Mouse (Mus musculus): ENCODE results near the gene Pfdn5.
A peak's percentile ranks its signal among the peaks of the same experiment; 100 is the strongest.
"Not testable (repeated sequence)": the region's sequence is repeated elsewhere in the genome, so short reads cannot be mapped to it uniquely, and the experiment has no call there.

The Pfdn5 gene

DNA sequence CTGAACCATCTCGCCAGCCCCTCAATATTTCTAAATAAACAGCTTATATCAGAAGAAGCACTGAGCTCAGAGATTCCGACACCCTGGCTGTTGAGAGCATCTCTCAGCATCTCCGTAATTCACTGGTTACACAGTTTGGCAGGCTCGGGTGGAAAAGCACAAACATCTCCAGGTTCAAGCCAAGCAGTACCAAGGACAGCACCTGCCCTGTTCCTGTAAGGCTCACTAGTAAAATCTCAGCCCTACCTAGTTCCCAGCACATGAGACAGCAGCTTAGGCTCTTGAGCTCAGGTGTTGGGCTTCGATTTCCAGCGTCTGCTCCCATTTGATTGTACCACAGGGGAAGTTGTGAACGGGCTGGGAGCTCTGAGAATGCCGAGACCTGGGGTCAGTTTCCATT lies 9.3 kb downstream of the Pfdn5 start:
- no peak for DNase-seq (ENCODE audit: low spot score)

DNA sequence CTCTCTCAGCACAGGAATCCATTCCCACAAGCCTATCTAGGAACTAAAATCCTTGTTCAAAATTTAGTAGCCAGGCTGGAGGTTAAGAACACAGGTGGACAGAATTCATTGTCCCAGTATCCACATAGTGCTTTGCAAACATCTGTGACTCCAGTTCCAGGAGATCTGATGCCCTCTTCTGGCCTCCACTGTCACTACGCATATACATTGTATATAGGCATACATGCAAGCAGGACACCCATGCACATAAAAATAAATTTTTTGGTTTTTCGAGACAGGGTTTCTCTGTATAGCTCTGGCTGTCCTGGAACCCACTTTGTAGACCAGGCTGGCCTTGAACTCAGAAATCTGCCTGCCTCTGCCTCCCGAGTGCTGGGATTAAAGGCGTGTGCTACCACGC lies 10.0 kb downstream of the Pfdn5 start:
- DNase-seq (ENCODE audit: low spot score): not testable (repeated sequence)

DNA sequence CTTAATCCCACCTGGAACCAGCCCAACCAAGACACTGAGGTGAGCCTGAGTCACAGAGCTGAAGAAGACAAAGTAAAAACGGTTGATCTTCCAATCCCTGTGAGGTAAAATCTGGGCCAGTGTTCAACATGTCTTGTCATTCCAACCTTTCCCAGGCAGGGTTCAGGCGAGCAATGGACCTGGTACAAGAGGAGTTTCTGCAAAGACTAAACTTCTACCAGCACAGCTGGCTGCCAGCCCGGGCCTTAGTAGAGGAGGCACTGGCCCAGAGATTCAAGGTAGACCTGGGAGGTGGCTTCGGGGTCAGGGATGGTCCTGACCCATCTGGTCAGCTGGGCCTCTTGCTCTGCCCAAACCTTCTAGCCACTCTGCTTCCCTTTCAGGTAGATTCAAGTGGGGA lies 11.0 kb downstream of the Pfdn5 start:
- no peak for DNase-seq (ENCODE audit: low spot score)

DNA sequence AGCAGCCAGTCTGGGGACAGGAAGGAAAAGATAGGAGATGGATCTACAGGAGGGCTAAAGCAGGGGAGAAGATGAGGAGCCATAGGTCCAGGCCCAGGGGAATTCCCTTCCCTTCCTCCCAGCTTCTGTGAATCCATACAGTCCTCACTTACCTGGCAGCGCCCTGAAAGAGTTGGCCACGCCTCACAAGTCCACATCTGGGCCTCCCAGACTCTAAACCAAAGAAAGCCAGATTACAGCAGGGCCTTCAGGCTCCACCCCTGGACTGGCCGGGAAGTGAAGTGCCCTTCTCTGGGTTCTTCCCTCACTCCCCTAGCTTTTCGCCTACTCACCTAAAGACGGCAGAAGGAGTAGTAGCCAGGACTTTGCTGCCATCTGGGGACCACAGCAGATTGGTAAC lies 13.7 kb downstream of the Pfdn5 start:
- DNase-seq (ENCODE audit: low spot score): no peak

DNA sequence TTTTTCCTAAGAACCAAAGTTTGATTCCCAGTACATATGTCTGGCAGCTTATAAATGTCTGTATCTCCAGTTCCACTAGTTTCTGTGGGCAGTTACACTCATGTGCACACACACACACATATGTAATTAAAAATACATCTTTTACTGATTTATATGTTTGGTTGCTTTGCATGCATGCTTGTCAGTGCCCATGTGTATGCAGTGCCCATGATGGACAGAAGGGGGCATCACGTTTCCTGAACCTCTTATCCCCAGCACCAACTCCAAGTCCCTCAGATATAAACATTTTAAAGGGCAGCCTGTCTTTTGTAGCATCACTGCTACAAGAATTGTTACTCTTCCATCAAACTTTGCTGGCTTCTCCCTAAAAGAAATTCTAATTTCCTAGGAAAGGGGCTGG lies 15.7 kb downstream of the Pfdn5 start:
- peak; percentile 65 for DNase-seq (ENCODE audit: low spot score)

DNA sequence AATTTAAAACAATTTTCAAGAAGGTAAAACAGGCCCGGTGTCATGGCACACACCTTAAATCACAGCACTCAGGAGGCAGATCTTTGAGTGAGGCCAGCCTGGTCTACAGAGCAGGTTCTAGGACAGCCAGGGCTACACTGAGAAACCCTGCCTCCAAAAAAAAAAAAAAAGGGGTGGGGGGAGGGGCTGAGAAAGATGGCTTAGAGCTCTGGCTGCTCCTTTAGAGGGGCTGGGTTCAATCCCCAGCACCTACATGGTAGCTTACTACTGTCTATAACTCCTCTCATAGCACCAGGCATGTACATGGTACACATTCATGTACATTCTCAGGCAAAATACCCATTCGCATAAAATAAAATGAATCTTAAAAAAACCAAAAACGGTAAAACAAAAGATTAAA lies 18.6 kb downstream of the Pfdn5 start:
- DNase-seq (ENCODE audit: low spot score): no peak

DNA sequence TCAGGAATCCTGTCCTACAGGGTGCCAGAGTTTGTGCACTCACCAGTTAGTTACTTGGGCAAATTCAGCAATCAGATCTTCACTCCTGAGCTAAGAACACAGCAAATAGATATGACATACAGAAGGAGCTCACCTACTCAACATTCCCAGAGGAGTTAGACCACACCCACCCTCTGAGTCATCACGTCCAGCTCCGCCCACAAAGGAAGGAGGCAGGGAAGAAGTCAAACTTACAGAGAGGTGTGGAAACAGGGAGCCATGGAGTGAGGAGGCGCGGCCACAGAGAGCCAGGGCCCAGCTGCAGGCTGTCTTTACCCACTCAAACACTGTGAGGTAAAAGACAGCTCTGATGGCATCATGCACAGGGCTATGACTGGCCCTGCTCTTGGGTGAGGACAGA lies 20.5 kb downstream of the Pfdn5 start:
- DNase-seq (ENCODE audit: low spot score): peak; percentile 48

DNA sequence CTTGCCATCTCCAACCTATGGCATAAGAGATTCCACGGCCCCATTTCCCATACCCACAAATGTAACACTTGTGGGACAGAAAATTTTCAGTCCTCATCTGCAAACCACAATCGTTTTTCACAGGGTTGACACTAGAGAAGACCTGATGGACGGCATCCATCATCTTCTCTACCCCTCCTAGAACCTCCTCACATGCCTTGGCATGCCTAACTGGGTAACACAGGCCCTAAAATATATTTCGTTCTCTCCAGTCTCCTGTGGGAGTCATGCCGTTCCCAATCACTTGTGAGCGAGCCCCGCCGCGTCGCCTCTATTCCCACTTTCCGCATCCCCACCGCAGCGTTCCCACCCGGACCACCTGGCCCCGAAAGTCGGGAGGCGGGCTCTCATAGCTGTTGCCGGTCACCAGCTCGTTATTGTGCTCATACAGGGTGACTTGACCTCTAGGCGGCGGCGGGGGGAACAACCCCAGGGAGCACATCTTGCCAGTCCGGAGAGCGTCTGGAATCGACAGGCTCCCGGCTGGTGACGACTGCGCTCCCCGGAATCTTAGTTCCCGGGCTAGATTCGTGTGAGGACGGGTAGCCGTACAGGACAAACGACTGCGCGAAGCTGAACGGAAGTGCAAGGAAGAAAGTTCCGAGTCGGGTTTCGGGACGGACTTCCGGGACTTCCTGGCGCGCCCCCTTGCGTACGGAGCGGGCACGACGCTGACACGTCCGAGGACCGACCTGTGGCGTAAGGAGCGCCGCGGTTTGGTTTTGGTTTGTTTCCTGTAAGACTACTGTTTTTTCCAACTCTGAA lies 24.4 kb downstream of the Pfdn5 start, which contains the start of gene Aaas:
TSS of gene Aaas (minus strand) at position 634 of the 804 bp plus-strand sequence.
- peak; percentile 97 for DNase-seq (ENCODE audit: low spot score)

DNA sequence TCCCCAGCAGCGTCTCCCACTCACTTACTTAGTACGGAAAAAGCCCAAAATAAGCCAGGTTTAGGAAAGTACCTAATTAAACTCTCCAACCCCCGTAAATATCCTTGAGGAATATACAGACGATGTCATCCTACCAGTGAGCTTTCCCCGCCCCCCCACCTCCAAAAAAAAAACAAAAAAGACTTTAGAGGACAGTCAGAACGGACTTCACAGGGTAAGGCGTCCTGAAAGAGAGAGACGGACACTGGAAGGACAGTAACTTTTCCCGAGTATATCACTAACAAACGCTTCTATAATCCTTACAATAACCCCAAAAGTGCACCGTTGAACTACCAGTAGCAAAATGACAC lies 25.0 kb downstream of the Pfdn5 start:
- no peak for DNase-seq (ENCODE audit: low spot score)

DNA sequence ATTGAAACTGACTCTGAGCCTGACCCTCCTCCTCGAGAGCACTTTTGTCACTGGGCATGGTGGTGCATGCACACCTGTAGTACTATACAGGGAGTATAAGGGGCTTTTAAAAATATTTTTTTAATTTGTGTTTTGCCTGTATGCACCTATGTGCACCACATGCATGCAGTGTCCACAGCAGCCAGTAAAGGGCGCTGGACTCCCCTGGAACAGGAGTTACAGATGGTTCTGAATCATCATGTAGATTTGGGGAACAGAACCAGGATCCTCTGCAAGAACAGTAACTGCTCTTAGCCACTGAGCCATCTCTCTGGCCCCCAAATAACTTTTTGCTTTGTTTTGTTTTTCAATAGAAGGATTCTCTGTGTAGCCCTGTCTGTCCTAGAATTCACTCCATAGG lies 26.3 kb downstream of the Pfdn5 start:
- DNase-seq (ENCODE audit: low spot score): no peak

DNA sequence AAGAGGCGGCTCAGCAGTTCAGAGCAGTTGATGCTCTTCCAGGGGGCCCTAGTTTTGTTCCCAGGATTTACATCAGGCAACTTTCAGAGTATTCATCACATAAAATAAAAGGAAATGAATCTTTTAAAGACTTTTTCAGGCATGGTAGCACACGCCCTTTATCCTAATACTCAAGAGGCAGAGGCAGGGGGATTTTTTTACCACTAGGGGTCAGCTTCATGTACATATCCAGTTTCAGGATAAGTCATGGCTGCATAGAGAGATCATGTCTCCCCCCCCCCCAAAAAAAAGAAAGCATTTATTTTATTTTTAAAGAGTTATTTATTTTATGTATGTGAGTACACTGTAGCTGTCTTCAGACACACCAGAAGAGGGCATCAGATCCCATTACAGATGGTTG lies 28.1 kb downstream of the Pfdn5 start:
- DNase-seq (ENCODE audit: low spot score): no peak

DNA sequence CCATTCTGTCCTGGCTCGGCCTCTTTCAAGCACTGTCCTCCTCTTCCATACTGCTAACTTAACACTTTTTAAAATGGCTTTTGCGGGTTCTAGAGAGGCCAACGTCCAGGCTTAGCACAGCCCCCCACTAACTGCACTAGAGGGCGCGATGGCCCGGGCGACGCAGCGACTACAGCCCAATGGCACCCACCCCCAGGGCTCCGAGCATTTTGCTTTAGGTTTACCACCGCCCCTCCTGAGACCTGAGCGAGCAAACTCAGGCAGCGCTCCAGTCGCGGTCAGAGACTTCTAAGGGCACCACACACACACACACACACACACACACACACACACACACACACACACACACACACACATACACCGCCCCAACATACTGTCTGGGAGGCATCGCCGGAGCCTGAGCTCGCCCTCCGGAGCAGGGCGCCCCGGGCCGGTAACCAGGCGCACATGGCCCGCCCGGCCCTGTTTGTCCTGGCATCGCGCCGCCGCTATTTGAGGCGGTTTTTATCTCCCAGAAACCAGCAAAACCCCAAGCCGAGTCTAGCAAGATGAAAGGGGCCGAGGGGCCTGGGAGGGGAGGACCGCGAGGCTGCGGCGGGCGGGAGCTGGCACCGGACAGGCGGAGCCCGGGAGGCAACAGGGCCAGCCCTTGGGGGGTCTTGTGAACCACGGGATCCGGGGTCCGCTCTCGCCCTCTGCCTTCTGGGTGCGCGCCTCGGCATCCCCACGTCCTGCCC lies 29.4 kb downstream of the Pfdn5 start:
- no peak for DNase-seq (ENCODE audit: low spot score)

DNA sequence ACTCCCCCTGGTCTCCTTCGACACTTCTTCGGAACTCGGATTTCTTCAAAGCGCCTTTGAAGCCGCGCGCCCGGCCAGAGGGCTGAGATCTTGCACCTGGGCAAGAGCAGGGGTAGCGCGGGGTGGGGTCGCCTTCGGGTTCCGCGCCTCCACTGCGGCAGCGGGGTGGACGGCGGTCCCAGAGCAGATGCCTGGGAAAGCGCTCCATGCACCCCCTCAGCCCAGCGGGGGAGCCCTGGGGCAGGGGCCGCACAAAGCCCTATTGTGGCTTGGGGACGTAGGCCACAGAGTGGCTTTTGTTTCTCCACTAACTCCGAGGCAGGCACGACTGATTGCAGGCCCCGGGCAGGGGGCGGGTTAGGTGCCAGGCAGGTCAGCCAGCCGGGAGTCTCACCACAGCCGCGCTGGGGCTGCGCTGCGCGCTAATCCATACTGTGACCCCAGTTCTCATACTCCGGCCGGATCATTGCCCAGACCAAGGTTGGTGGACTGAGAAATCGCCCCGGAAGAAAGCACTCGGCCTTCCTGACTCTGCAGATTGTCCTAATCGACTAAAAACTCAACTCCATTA lies 30.0 kb downstream of the Pfdn5 start:
- no peak for DNase-seq (ENCODE audit: low spot score)

DNA sequence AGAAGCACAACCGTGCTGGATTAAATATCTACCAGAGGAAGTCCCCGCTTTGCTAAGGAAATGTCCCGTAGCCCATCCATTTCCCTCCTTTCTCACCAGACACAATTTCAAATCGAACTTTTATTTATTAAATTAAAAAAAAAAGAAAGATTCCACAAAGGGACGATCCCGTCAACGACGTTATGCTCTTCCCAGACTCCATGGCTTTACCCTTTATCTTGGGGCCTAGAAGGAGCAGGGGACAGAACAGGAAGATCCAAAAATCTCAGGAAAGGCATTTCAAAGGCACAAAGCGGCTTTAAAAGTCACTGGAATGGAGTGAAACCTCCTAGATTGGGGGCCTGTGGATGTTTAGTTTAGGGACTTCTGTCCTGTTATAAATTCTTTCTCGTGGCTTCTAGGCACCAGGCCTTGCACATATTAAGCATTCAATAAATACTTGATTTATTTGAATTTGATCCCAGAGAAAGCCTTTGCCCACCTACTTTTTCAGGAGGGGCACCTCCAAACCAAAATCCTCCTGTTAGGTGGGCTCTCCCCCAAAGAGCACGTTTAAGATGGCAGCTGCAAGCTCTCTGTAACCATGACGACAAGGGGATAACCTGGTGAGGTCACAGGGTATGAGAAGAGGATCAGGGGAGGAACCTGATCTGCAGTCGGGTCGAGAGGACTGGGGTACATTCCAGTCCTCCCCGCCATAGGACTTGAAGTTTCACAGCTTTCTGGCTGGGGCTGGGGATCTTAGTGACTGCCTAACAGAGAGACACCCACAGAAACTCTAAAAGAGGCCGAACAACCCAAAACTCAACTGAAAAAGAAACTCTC lies 30.8 kb downstream of the Pfdn5 start:
- no peak for DNase-seq (ENCODE audit: low spot score)

DNA sequence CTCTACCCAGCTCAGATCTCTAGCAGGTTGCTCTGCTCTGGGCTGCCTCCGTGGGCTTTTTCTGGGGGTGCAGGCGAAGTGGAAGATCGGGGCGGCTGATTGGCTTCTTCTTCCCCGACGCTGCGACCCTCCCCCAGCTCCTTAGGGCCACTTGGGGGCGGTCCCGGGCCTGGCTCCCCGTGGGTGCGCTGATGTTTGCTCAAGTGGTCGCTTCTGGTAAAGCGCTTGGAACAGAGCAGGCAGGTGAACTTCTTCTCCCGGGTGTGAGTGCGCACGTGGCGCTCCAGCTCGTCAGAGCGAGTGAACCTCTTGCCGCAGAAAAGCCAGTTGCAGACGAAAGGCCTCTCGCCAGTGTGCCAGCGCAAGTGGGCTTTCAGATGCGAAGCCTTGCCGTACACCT lies 32.2 kb downstream of the Pfdn5 start:
- DNase-seq (ENCODE audit: low spot score): no peak

DNA sequence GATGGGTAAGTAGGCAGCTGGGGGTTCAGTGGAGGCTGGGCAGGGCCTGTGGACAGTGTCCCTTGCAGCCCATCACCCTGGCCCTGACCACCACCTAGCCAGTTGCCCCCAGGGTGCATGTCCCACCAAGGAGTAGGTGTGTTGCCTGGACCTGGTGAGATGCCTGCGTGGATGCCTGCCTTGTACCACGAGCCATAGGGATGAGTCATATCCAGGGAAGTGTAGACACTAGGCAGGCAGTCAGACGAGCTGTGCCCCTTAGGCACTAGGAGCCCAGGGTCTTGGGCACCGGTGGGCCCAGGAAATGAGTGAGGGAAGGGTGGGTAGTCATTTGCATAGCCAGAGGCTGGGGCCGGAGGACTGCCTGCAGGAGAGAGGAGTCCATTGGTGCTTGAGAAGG lies 32.9 kb downstream of the Pfdn5 start:
- DNase-seq (ENCODE audit: low spot score): no peak

DNA sequence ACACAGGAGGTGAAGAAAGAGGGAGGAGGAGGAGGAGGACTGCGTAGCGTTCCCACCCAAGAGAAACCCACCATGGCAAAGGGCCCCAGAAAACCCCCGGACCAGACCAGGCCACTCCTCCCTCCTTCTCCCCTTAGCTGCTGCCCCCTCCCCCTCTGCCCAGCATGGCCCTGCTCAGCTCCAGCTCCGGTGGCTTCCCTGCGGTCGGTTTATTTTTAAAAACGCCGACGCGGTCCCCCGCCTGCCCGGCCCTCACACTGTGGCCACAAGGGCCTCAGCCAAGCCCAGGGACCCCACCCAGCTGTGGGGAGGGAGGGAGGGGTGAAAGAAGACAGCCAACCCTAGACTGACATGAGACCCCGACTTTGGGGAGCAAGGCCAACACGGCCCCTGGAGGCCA lies 36.7 kb downstream of the Pfdn5 start:
- no peak for DNase-seq (ENCODE audit: low spot score)

DNA sequence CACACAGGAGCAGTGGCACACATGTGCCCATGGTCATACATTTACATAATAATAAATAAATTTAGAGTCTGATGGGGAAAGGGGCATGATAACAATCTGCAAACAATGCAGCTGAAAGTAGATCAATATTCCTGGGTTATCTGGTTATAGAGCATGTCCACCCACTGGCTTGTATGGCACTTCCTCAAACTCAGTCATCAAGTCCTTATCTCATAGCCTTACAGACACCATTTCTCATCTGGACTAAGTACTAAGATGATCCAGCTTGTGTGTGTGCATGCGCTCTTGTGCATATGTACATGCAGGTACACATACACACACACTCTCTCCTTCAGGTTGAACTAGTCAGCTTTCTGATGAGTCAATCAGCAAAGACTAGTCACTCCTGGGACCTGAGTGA lies 38.8 kb downstream of the Pfdn5 start:
- no peak for DNase-seq (ENCODE audit: low spot score)

DNA sequence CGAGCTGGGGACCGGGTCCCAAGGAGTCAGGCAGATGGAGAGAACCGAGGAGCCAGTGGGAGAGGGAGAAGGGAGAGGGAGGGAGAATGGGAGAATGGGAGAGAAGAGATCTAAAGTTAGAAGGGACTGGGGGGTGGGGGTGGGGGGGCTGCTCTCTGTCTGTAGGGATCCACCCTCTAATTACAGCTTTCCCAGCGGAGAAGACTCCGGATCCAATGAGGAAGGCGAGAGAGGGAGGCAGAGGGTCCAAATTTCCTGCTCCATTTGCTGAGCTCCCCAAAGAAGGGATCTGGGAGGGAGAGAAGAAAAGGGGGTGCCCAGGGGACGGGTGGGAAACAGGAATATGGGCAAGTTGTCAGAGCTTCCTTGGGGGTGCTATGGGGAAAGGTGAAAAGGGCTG lies 40.3 kb downstream of the Pfdn5 start:
- no peak for DNase-seq (ENCODE audit: low spot score)

DNA sequence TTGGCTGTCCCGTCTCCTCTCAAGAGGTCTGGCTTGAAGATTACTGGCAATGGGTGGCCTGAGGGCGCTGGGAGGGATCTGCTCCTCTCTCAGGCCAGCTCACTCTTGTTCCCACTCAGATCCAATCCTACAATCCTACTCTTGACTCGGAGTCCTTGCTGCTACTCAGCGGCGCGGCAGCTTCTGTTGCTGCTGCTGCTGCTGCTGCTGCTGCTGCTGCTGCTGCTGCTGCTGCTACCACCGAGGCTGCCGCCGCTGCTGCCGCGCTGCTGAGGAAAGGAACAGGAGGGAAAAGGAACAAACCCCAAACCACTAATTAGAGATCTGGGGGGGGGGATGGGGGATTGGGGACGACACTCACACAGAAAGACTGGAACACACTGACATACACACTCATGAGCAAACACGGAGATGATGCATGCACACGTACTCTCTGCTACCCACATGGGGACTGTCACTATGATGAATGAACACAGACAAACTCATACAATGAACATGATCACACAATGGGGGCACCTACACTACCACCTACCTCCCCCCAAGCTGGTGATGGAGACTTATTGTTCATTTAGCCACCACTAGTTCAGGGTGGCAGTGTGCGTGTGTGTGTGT lies 40.9 kb downstream of the Pfdn5 start, which contains the start of gene Sp7:
TSS of gene Sp7 (minus strand) at position 450 of the 612 bp plus-strand sequence.
- DNase-seq (ENCODE audit: low spot score): no peak

DNA sequence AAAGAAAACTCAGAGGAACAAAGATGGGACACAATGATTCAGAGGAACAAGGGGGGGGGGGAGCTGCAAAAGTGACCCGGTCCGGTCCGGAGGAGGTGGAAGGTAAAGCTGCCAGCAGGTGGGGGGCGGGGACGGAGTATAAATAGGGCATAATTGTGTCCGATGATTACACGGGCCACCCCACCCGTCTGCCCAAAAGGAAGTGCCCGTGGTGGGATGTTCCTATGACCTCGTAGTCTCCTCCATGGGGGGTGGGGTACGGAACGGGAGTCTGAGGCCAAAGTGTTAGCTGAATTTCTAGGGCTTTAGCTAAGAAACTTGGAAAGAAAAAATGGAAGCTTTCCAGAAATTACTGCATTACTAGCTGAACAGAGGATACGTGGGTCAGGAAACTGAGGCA lies 44.1 kb downstream of the Pfdn5 start:
- DNase-seq (ENCODE audit: low spot score): no peak

DNA sequence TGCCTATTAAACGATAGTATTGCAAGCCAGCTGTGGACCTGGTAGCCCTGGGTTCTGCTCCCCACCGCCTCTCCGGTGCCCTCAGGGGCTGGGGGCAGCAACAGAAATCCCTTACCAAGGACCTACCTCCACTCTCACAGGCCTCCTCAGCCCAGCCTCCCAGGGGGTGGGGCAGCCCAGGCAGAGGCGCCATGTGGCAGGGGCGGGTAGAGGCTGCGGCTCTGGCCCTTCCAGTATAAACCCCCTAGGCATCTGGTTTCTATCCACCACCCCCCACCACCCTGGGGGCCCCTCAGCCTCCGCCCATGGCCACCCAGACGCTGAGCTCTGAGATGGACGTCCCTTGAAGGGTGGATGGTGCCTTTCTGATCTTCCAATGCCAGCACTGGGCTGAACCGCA lies 44.8 kb downstream of the Pfdn5 start:
- DNase-seq (ENCODE audit: low spot score): no peak

Data from adipocyte (in vitro differentiated cells).